Mouse (Mus musculus) myocyte (in vitro differentiated cells): ENCODE measurements around the gene Wdr82. TPM values are rescaled to one million over a fixed set of nuclear protein-coding genes. Genes with fewer than 3 reads are reported as not detected.

Source experiments
- H3K27me3 ChIP-seq: one replicate; pipeline ENCODE4 v1.6.1; 2011; ENCODE audit not compliant: control insufficient read depth, insufficient read depth, insufficient read length
- H3K36me3 ChIP-seq: one replicate; pipeline ENCODE4 v1.6.1; 2011; ENCODE audit not compliant: control insufficient read depth, insufficient read depth
- H3K4me2 ChIP-seq: one replicate; pipeline ENCODE4 v1.6.1; 2011; ENCODE audit warnings: low read depth, control low read depth
- H3K4me3 ChIP-seq: one replicate; pipeline ENCODE4 v1.5.1; 2011; ENCODE audit warnings: mild to moderate bottlenecking, control low read depth, moderate library complexity
- H3K79me2 ChIP-seq: one replicate; pipeline ENCODE4 v1.6.1; 2011; ENCODE audit not compliant: control insufficient read depth, insufficient read depth
- H3ac ChIP-seq: one replicate; pipeline ENCODE4 v1.6.1; 2011; ENCODE audit not compliant: control insufficient read depth, insufficient read length
- CEBPB ChIP-seq: IDR thresholded peaks from 2 replicates; pipeline ENCODE4 v1.6.1; 2011; ENCODE audit warnings: mild to moderate bottlenecking, moderate library complexity; ENCODE audit not compliant: poor library complexity, insufficient read depth, severe bottlenecking
- E2F4 ChIP-seq: IDR thresholded peaks from one replicate; pipeline ENCODE4 v1.6.1; 2011; ENCODE audit warnings: mild to moderate bottlenecking, control low read depth, moderate library complexity; ENCODE audit not compliant: insufficient read depth
- MAX ChIP-seq: IDR thresholded peaks from one replicate; pipeline ENCODE4 v1.6.1; 2011; ENCODE audit warnings: low read depth, mild to moderate bottlenecking, control low read depth
- MYOD1 ChIP-seq, 3 experiments: IDR thresholded peaks; one replicate each; pipeline ENCODE4 v1.6.1; 2011; ENCODE audit warnings: control low read depth in 2 of 3, low read depth in 2 of 3, mild to moderate bottlenecking in 2 of 3, moderate library complexity in 1 of 3; ENCODE audit not compliant: insufficient read length in 2 of 3, control insufficient read depth in 1 of 3
- MYOG ChIP-seq, 3 experiments: IDR thresholded peaks; one replicate each; pipeline ENCODE4 v1.6.1; 2011; ENCODE audit warnings: control low read depth in 2 of 3, low read depth in 2 of 3, mild to moderate bottlenecking in 2 of 3; ENCODE audit not compliant: insufficient read length in 2 of 3, control insufficient read depth in 1 of 3, insufficient read depth in 1 of 3
- POLR2A ChIP-seq: IDR thresholded peaks from one replicate; pipeline ENCODE4 v1.6.1; 2011; ENCODE audit warnings: low read depth, mild to moderate bottlenecking, control low read depth, moderate library complexity; ENCODE audit not compliant: insufficient read length
- POLR2AphosphoS2 ChIP-seq: IDR thresholded peaks from one replicate; pipeline ENCODE4 v1.6.1; 2011; ENCODE audit warnings: low read depth, control low read depth; ENCODE audit not compliant: insufficient read length
- REST ChIP-seq: IDR thresholded peaks from one replicate; pipeline ENCODE4 v1.6.1; 2011; ENCODE audit warnings: mild to moderate bottlenecking, control low read depth, moderate library complexity; ENCODE audit not compliant: insufficient read depth, insufficient read length
- SRF ChIP-seq: IDR thresholded peaks from one replicate; pipeline ENCODE4 v1.6.1; 2011; ENCODE audit warnings: low read depth; ENCODE audit not compliant: control insufficient read depth, insufficient read length
- TCF12 ChIP-seq: IDR thresholded peaks from one replicate; pipeline ENCODE4 v1.6.1; 2011; ENCODE audit warnings: mild to moderate bottlenecking, control low read depth; ENCODE audit not compliant: poor library complexity, insufficient read depth, severe bottlenecking
- TCF3 ChIP-seq: IDR thresholded peaks from one replicate; pipeline ENCODE4 v1.6.1; 2011; ENCODE audit warnings: low read depth, control low read depth; ENCODE audit not compliant: insufficient read length
- USF1 ChIP-seq: IDR thresholded peaks from one replicate; pipeline ENCODE4 v1.6.1; 2011; ENCODE audit warnings: low read depth, mild to moderate bottlenecking, control low read depth, moderate library complexity
- polyA plus RNA-seq: library from polyadenylated mRNA; unstranded; fragments of >200 nt; fragmentation: generic; extraction: Trizol; gene quantifications from one replicate; pipeline ENCODE4 v1.2.1, GENCODE M21; 2012; ENCODE audit warnings: missing spikeins

The Wdr82 gene
- polyA plus RNA-seq, 1 experiment: 29.5 TPM

GRCm38 (mm10) chr9:106154106-106154505 lies 16.6 kb upstream of the Wdr82 start:
- no peak overlapping the region for H3K4me3 ChIP-seq
- no peak overlapping the region for H3ac ChIP-seq
- no peak overlapping the region for H3K4me2 ChIP-seq
- no peak for TF ChIP-seq SRF
- no peak for TF ChIP-seq POLR2AphosphoS2
- no peak for TF ChIP-seq E2F4
- TF ChIP-seq USF1: no peak
- TF ChIP-seq REST: no peak
- TF ChIP-seq TCF3: no peak
- peaks cover 24% of the 10 kb centered on the region for H3K27me3 ChIP-seq
- no peaks in the 10 kb centered on the region for H3K36me3 ChIP-seq
- no peaks in the 10 kb centered on the region for H3K79me2 ChIP-seq

GRCm38 (mm10) chr9:106156419-106156818 lies 14.3 kb upstream of the Wdr82 start:
- TF ChIP-seq MYOD1 (IDR thresholded peaks at IDR 0.05; ENCODE audit: control insufficient read depth in 1 of 3, insufficient read length in 2 of 3, low read depth in 2 of 3) (no peak), REST (no peak), POLR2A (no peak), SRF (no peak), MAX (no peak), TCF12 (no peak), E2F4 (no peak), CEBPB (no peak), MYOG (IDR thresholded peaks at IDR 0.05; ENCODE audit: control insufficient read depth in 1 of 3, insufficient read depth in 1 of 3, insufficient read length in 2 of 3, low read depth in 2 of 3) (no peak), TCF3 (no peak), USF1 (no peak), POLR2AphosphoS2 (no peak)
- Histone ChIP-seq H3ac (no peak overlapping the region), H3K79me2 (no peaks in the 10 kb centered on the region), H3K4me3 (no peak overlapping the region), H3K4me2 (no peak overlapping the region), H3K36me3 (no peaks in the 10 kb centered on the region), H3K27me3 (peaks cover 6% of the 10 kb centered on the region)

GRCm38 (mm10) chr9:106156921-106157622 lies 13.7 kb upstream of the Wdr82 start:
- Histone ChIP-seq H3K4me3 (no peak overlapping the region), H3K79me2 (no peaks in the 10 kb centered on the region), H3K4me2 (no peak overlapping the region), H3K27me3 (peaks cover 4% of the 10 kb centered on the region), H3K36me3 (no peaks in the 10 kb centered on the region), H3ac (no peak overlapping the region)
- TF ChIP-seq USF1 (no peak), TCF3 (no peak), MAX (no peak), CEBPB (no peak), POLR2AphosphoS2 (no peak), SRF (no peak), TCF12 (no peak), POLR2A (no peak), MYOD1 (IDR thresholded peaks at IDR 0.05; ENCODE audit: control insufficient read depth in 1 of 3, insufficient read length in 2 of 3, low read depth in 2 of 3) (no peak), E2F4 (no peak), REST (no peak), MYOG (IDR thresholded peaks at IDR 0.05; ENCODE audit: control insufficient read depth in 1 of 3, insufficient read depth in 1 of 3, insufficient read length in 2 of 3, low read depth in 2 of 3) (no peak)

GRCm38 (mm10) chr9:106157623-106157925 lies 13.2 kb upstream of the Wdr82 start:
- TF ChIP-seq CEBPB: no peak
- no peak for TF ChIP-seq SRF
- TF ChIP-seq TCF3: no peak
- TF ChIP-seq POLR2A: no peak
- TF ChIP-seq REST: no peak
- TF ChIP-seq USF1: no peak
- no peak for TF ChIP-seq MAX
- no peak for TF ChIP-seq E2F4
- no peak for TF ChIP-seq POLR2AphosphoS2
- TF ChIP-seq TCF12: no peak
- TF ChIP-seq MYOD1 (IDR thresholded peaks at IDR 0.05; ENCODE audit: control insufficient read depth in 1 of 3, insufficient read length in 2 of 3, low read depth in 2 of 3): no peak
- TF ChIP-seq MYOG (IDR thresholded peaks at IDR 0.05; ENCODE audit: control insufficient read depth in 1 of 3, insufficient read depth in 1 of 3, insufficient read length in 2 of 3, low read depth in 2 of 3): no peak
- no peaks in the 10 kb centered on the region for H3K36me3 ChIP-seq

GRCm38 (mm10) chr9:106158037-106158491 lies 12.7 kb upstream of the Wdr82 start, which contains the start of gene Glyctk:
TSS of gene Glyctk (minus strand) at chr9:106158138.
- no peak for TF ChIP-seq MAX
- no peak for TF ChIP-seq MYOG (IDR thresholded peaks at IDR 0.05; ENCODE audit: control insufficient read depth in 1 of 3, insufficient read depth in 1 of 3, insufficient read length in 2 of 3, low read depth in 2 of 3)
- no peak for TF ChIP-seq TCF3
- H3K27me3 ChIP-seq: no peaks in the 10 kb centered on the region
- no peak within 1 kb of the TSS for H3K4me2 ChIP-seq
- no peaks in the 10 kb centered on the region for H3K79me2 ChIP-seq
- no peak within 1 kb of the TSS for H3ac ChIP-seq
- H3K36me3 ChIP-seq: no peaks in the 10 kb centered on the region
- H3K4me3 ChIP-seq: no peak within 1 kb of the TSS

More at GRCm38 (mm10) chr9:106157623-106157925, 13.2 kb upstream of the Wdr82 start:
- H3K4me3 ChIP-seq: no peak overlapping the region
- H3K4me2 ChIP-seq: no peak overlapping the region
- H3ac ChIP-seq: no peak overlapping the region
- H3K27me3 ChIP-seq: no peaks in the 10 kb centered on the region
- H3K79me2 ChIP-seq: no peaks in the 10 kb centered on the region
